Mouse (Mus musculus): ENCODE measurements around the gene Cacna2d3. TPM values are rescaled to one million over a fixed set of nuclear protein-coding genes. Genes with fewer than 3 reads are reported as not detected.

Gene Cacna2d3
- polyA plus RNA-seq, 1 experiment from 2014 or later = 16.2 TPM

- Histone ChIP-seq H3K4me1 (ENCODE audit: control insufficient read depth, insufficient read depth, low read length) (no peaks in the 10 kb centered on the region), H3K4me2 (no peak overlapping the region), H3K27ac (ENCODE audit: low read depth, low read length) (no peak overlapping the region), H3K9me3 (ENCODE audit: control insufficient read depth, low read length) (no peaks in the 10 kb centered on the region), H3K36me3 (ENCODE audit: control insufficient read depth, insufficient read depth, low read length) (no peaks in the 10 kb centered on the region), H3K9ac (ENCODE audit: low read length) (no peak overlapping the region), H3K27me3 (ENCODE audit: control insufficient read depth, insufficient read depth, low read length) (no peaks in the 10 kb centered on the region), H3K4me3 (ENCODE audit: low read depth, low read length) (no peak overlapping the region)
- 83% methylated on average over 8 of the region's 8 CpGs for WGBS
- ATAC-seq (ENCODE audit: low FRiP score) (no peak), DNase-seq (ENCODE audit: low spot score, missing footprints) (peak; percentile 69)
These were observed 317.5 kb downstream of the Cacna2d3 start for GRCm38 (mm10) chr14:29403849-29404808.

- no peak overlapping the region for H3K4me2 ChIP-seq
- no peaks in the 10 kb centered on the region for H3K27me3 ChIP-seq (ENCODE audit: control insufficient read depth, insufficient read depth, low read length)
- WGBS = 75% methylated on average over 8 of the region's 8 CpGs
- H3K9me3 ChIP-seq (ENCODE audit: control insufficient read depth, low read length) = no peaks in the 10 kb centered on the region
- H3K4me1 ChIP-seq (ENCODE audit: control insufficient read depth, insufficient read depth, low read length) = no peaks in the 10 kb centered on the region
- DNase-seq (ENCODE audit: low spot score, missing footprints) (peak; percentile 81), ATAC-seq (ENCODE audit: low FRiP score) (no peak)
- no peak overlapping the region for H3K4me3 ChIP-seq (ENCODE audit: low read depth, low read length)
- H3K27ac ChIP-seq (ENCODE audit: low read depth, low read length) = no peak overlapping the region
- no peaks in the 10 kb centered on the region for H3K36me3 ChIP-seq (ENCODE audit: control insufficient read depth, insufficient read depth, low read length)
- H3K9ac ChIP-seq (ENCODE audit: low read length) = no peak overlapping the region
These were observed 319.2 kb downstream of the Cacna2d3 start for GRCm38 (mm10) chr14:29402471-29402870.

GRCm38 (mm10) chr14:29393786-29394185, 327.9 kb downstream of the Cacna2d3 start:
- no peaks in the 10 kb centered on the region for H3K27me3 ChIP-seq (ENCODE audit: control insufficient read depth, insufficient read depth, low read length)
- 75% methylated on average over 8 of the region's 8 CpGs for WGBS
- H3K27ac ChIP-seq (ENCODE audit: low read depth, low read length) = no peak overlapping the region
- no peaks in the 10 kb centered on the region for H3K4me1 ChIP-seq (ENCODE audit: control insufficient read depth, insufficient read depth, low read length)
- DNase-seq (ENCODE audit: low spot score, missing footprints) (peak; percentile 70), ATAC-seq (ENCODE audit: low FRiP score) (no peak)
- no peaks in the 10 kb centered on the region for H3K9me3 ChIP-seq (ENCODE audit: control insufficient read depth, low read length)
- H3K4me2 ChIP-seq = no peak overlapping the region
- H3K36me3 ChIP-seq (ENCODE audit: control insufficient read depth, insufficient read depth, low read length) = no peaks in the 10 kb centered on the region
- H3K4me3 ChIP-seq (ENCODE audit: low read depth, low read length) = no peak overlapping the region
- H3K9ac ChIP-seq (ENCODE audit: low read length) = no peak overlapping the region

- Histone ChIP-seq H3K36me3 (ENCODE audit: control insufficient read depth, insufficient read depth, low read length) (no peaks in the 10 kb centered on the region), H3K4me1 (ENCODE audit: control insufficient read depth, insufficient read depth, low read length) (no peaks in the 10 kb centered on the region), H3K9ac (ENCODE audit: low read length) (no peak overlapping the region), H3K27ac (ENCODE audit: low read depth, low read length) (no peak overlapping the region), H3K9me3 (ENCODE audit: control insufficient read depth, low read length) (no peaks in the 10 kb centered on the region), H3K4me2 (no peak overlapping the region), H3K27me3 (ENCODE audit: control insufficient read depth, insufficient read depth, low read length) (no peaks in the 10 kb centered on the region), H3K4me3 (ENCODE audit: low read depth, low read length) (no peak overlapping the region)
- ATAC-seq (ENCODE audit: low FRiP score) = no peak
- DNase-seq (ENCODE audit: low spot score, missing footprints) = peak; percentile 54
- 92% methylated on average over 3 of the region's 3 CpGs for WGBS
These were observed 328.8 kb downstream of the Cacna2d3 start for GRCm38 (mm10) chr14:29392851-29393250.

GRCm38 (mm10) chr14:29391489-29391888, 330.2 kb downstream of the Cacna2d3 start:
- DNase-seq (ENCODE audit: low spot score, missing footprints) = peak; percentile 75
- ATAC-seq (ENCODE audit: low FRiP score) = no peak
- Histone ChIP-seq H3K4me1 (ENCODE audit: control insufficient read depth, insufficient read depth, low read length) (no peaks in the 10 kb centered on the region), H3K9me3 (ENCODE audit: control insufficient read depth, low read length) (no peaks in the 10 kb centered on the region), H3K4me3 (ENCODE audit: low read depth, low read length) (no peak overlapping the region), H3K27me3 (ENCODE audit: control insufficient read depth, insufficient read depth, low read length) (no peaks in the 10 kb centered on the region), H3K36me3 (ENCODE audit: control insufficient read depth, insufficient read depth, low read length) (no peaks in the 10 kb centered on the region), H3K4me2 (no peak overlapping the region), H3K27ac (ENCODE audit: low read depth, low read length) (no peak overlapping the region), H3K9ac (ENCODE audit: low read length) (no peak overlapping the region)
- WGBS = 94% methylated on average over 2 of the region's 2 CpGs

GRCm38 (mm10) chr14:29387761-29388160, 333.9 kb downstream of the Cacna2d3 start:
- Histone ChIP-seq H3K4me2 (no peak overlapping the region), H3K27me3 (ENCODE audit: control insufficient read depth, insufficient read depth, low read length) (no peaks in the 10 kb centered on the region), H3K9me3 (ENCODE audit: control insufficient read depth, low read length) (no peaks in the 10 kb centered on the region), H3K36me3 (ENCODE audit: control insufficient read depth, insufficient read depth, low read length) (no peaks in the 10 kb centered on the region), H3K4me3 (ENCODE audit: low read depth, low read length) (no peak overlapping the region), H3K9ac (ENCODE audit: low read length) (no peak overlapping the region), H3K4me1 (ENCODE audit: control insufficient read depth, insufficient read depth, low read length) (no peaks in the 10 kb centered on the region), H3K27ac (ENCODE audit: low read depth, low read length) (no peak overlapping the region)
- peak; percentile 4 for DNase-seq (ENCODE audit: low spot score, missing footprints)
- no peak for ATAC-seq (ENCODE audit: low FRiP score)
- WGBS = 93% methylated on average over 3 of the region's 3 CpGs

- H3K36me3 ChIP-seq (ENCODE audit: control insufficient read depth, insufficient read depth, low read length) = no peaks in the 10 kb centered on the region
- no peak overlapping the region for H3K4me3 ChIP-seq (ENCODE audit: low read depth, low read length)
- H3K4me2 ChIP-seq = no peak overlapping the region
- no peaks in the 10 kb centered on the region for H3K4me1 ChIP-seq (ENCODE audit: control insufficient read depth, insufficient read depth, low read length)
- ATAC-seq (ENCODE audit: low FRiP score) (no peak), DNase-seq (ENCODE audit: low spot score, missing footprints) (no peak)
- no peaks in the 10 kb centered on the region for H3K9me3 ChIP-seq (ENCODE audit: control insufficient read depth, low read length)
- no peak overlapping the region for H3K27ac ChIP-seq (ENCODE audit: low read depth, low read length)
- no peak overlapping the region for H3K9ac ChIP-seq (ENCODE audit: low read length)
- H3K27me3 ChIP-seq (ENCODE audit: control insufficient read depth, insufficient read depth, low read length) = no peaks in the 10 kb centered on the region
These were observed 336.2 kb downstream of the Cacna2d3 start for GRCm38 (mm10) chr14:29385500-29385899.

GRCm38 (mm10) chr14:29382786-29383185, 338.9 kb downstream of the Cacna2d3 start:
- DNase-seq (ENCODE audit: low spot score, missing footprints) (peak; percentile 35), ATAC-seq (ENCODE audit: low FRiP score) (no peak)
- WGBS = 82% methylated on average over 2 of the region's 2 CpGs
- Histone ChIP-seq H3K27ac (ENCODE audit: low read depth, low read length) (no peak overlapping the region), H3K27me3 (ENCODE audit: control insufficient read depth, insufficient read depth, low read length) (no peaks in the 10 kb centered on the region), H3K4me2 (no peak overlapping the region), H3K36me3 (ENCODE audit: control insufficient read depth, insufficient read depth, low read length) (no peaks in the 10 kb centered on the region), H3K4me1 (ENCODE audit: control insufficient read depth, insufficient read depth, low read length) (no peaks in the 10 kb centered on the region), H3K9me3 (ENCODE audit: control insufficient read depth, low read length) (no peaks in the 10 kb centered on the region), H3K4me3 (ENCODE audit: low read depth, low read length) (no peak overlapping the region), H3K9ac (ENCODE audit: low read length) (no peak overlapping the region)

GRCm38 (mm10) chr14:29366911-29367310, 354.8 kb downstream of the Cacna2d3 start:
- no peaks in the 10 kb centered on the region for H3K27me3 ChIP-seq (ENCODE audit: control insufficient read depth, insufficient read depth, low read length)
- DNase-seq (ENCODE audit: low spot score, missing footprints) = peak; percentile 26
- no peak overlapping the region for H3K9ac ChIP-seq (ENCODE audit: low read length)
- H3K36me3 ChIP-seq (ENCODE audit: control insufficient read depth, insufficient read depth, low read length) = no peaks in the 10 kb centered on the region
- H3K4me1 ChIP-seq (ENCODE audit: control insufficient read depth, insufficient read depth, low read length) = no peaks in the 10 kb centered on the region
- H3K27ac ChIP-seq (ENCODE audit: low read depth, low read length) = no peak overlapping the region
- H3K4me2 ChIP-seq = no peak overlapping the region
- 88% methylated on average over 5 of the region's 5 CpGs for WGBS
- H3K4me3 ChIP-seq (ENCODE audit: low read depth, low read length) = no peak overlapping the region
- ATAC-seq (ENCODE audit: low FRiP score) = no peak
- H3K9me3 ChIP-seq (ENCODE audit: control insufficient read depth, low read length) = no peaks in the 10 kb centered on the region
